In genomic region chr1:191494303-191494655, GRCm38 (mm10) we compare ENCODE assay signal across 12 mouse cellular contexts.
DNase-seq lines count a peak whose midpoint lies in the region; ATAC-seq and TF ChIP-seq lines count a peak whose summit lies in the region.
"Had no signal": no experiment of that assay in that cellular context is flagged by ENCODE, and none has a peak within 500 bp of the region (broad histone marks: within the 10 kb centered on the region; RNA-seq: fewer than 3 reads in every experiment).

No protein-coding gene starts in this region.

- H3K9me3 ChIP-seq in hindbrain, embryonic 11.5 days (ENCODE audit: control insufficient read depth, low read length): no peaks in the 10 kb centered on the region
- H3K9me3 ChIP-seq: forebrain, embryonic 10.5 days; neural tube, embryonic 12.5 days had no signal

- H3K9ac ChIP-seq in heart, adult 2 months (ENCODE audit: low read depth, low read length): peak overlapping the region; percentile 35; the same call in 1 of the 2 replicates
- no peak overlapping the region for H3K9ac ChIP-seq in hindbrain, embryonic 11.5 days (ENCODE audit: low read depth, low read length)
- H3K9ac ChIP-seq: neural tube, embryonic 12.5 days had no signal

- H3K4me2 ChIP-seq in hindbrain, embryonic 11.5 days (replicated peaks; ENCODE audit: low read depth, low read length): no peak overlapping the region
- H3K4me2 ChIP-seq: neural tube, embryonic 12.5 days had no signal

- 8% methylated on average over 2 of the region's 2 CpGs for WGBS in heart, adult 2 months
- 14% methylated on average over 2 of the region's 2 CpGs for WGBS in cerebellum, adult 2 months
- WGBS in hindbrain, embryonic 11.5 days: 74% methylated on average over 2 of the region's 2 CpGs

- no peak overlapping the region for H3K4me3 ChIP-seq in heart, adult 2 months
- no peak overlapping the region for H3K4me3 ChIP-seq in cerebellum, adult 2 months (replicated peaks; ENCODE audit: insufficient read depth, low read depth, low read length)
- no peak overlapping the region for H3K4me3 ChIP-seq in hindbrain, embryonic 11.5 days (ENCODE audit: low read depth, low read length)
- H3K4me3 ChIP-seq: forebrain, embryonic 10.5 days; neural tube, embryonic 12.5 days had no signal

- peak overlapping the region; percentile 89 for H3K27ac ChIP-seq in heart, adult 2 months
- H3K27ac ChIP-seq in cerebellum, adult 2 months (ENCODE audit: insufficient read depth, low read length): 0 out of 2 replicates have a peak overlapping the region, but pooled peaks have one; percentile 1
- H3K27ac ChIP-seq in hindbrain, embryonic 11.5 days (ENCODE audit: low read depth, low read length): no peak overlapping the region
- H3K27ac ChIP-seq: forebrain, embryonic 10.5 days; neural tube, embryonic 12.5 days had no signal

- ATAC-seq in hindbrain, embryonic 11.5 days (ENCODE audit: low FRiP score): no peak

- intact Hi-C loops in heart, adult 2 months (cut with DNase I): loop anchor here (1.0 to 5.0 kb wide), 4 partner anchors 15 to 99 kb away; no protein-coding TSS in a partner anchor
- intact Hi-C loops in heart, postnatal 10 days (cut with DNase I): loop anchor here (1.0 kb wide), 1 partner anchor 103 kb away; no protein-coding TSS in a partner anchor

- DNase-seq in heart, adult 2 months: peak in 1 of 2 experiments; percentile 55
- DNase-seq in heart, adult 8-10 months (ENCODE audit: low spot score): no peak
- peak; percentile 53 for DNase-seq in 3134 (ENCODE audit: extremely low read depth, insufficient read length, low spot score)
- DNase-seq in cerebellum, adult 2 months: peak; percentile 50 to 66
- DNase-seq in heart, postnatal 10 days: peak; percentile 56 to 63
- DNase-seq in ovary, postnatal 14 days (ENCODE audit: low spot score): no peak
- DNase-seq in hindbrain, embryonic 11.5 days (ENCODE audit: low spot score): no peak
- no peak for DNase-seq in spleen, adult 18-20 months
- DNase-seq: embryo, embryonic 11 days; layer of hippocampus, postnatal 36 days had no signal

- H3K27me3 ChIP-seq in heart, adult 2 months (ENCODE audit: control insufficient read depth, insufficient read depth, low read length): no peaks in the 10 kb centered on the region
- no peaks in the 10 kb centered on the region for H3K27me3 ChIP-seq in cerebellum, adult 2 months (ENCODE audit: control insufficient read depth, insufficient read depth, low read length)
- no peaks in the 10 kb centered on the region for H3K27me3 ChIP-seq in hindbrain, embryonic 11.5 days (ENCODE audit: control insufficient read depth, insufficient read depth, low read length)
- H3K27me3 ChIP-seq: neural tube, embryonic 12.5 days had no signal

- TF ChIP-seq EP300 in heart, adult 2 months (IDR thresholded peaks at IDR 0.05; ENCODE audit: insufficient read depth, low read depth, low read length): no peak

- no peak for TF ChIP-seq POLR2A in heart, adult 2 months (IDR thresholded peaks at IDR 0.05; ENCODE audit: insufficient read depth, low read depth, low read length)
- no peak for TF ChIP-seq POLR2A in cerebellum, adult 2 months (IDR thresholded peaks at IDR 0.05; ENCODE audit: borderline replicate concordance, insufficient read depth, low read length)

- H3K36me3 ChIP-seq in heart, adult 2 months (ENCODE audit: control insufficient read depth, insufficient read depth, low read length): peaks cover 5% of the 10 kb centered on the region; the same call in 1 of the 2 replicates
- no peaks in the 10 kb centered on the region for H3K36me3 ChIP-seq in hindbrain, embryonic 11.5 days (ENCODE audit: control insufficient read depth, insufficient read depth, low read length)
- H3K36me3 ChIP-seq: forebrain, embryonic 10.5 days; neural tube, embryonic 12.5 days had no signal

- H3K79me2 ChIP-seq in heart, adult 2 months (replicated peaks; ENCODE audit: control insufficient read depth, insufficient read depth, low read length): no peaks in the 10 kb centered on the region

- H3K4me1 ChIP-seq in heart, adult 2 months (ENCODE audit: control insufficient read depth, insufficient read depth, low read length): peaks cover 39% of the 10 kb centered on the region
- H3K4me1 ChIP-seq in cerebellum, adult 2 months (ENCODE audit: control insufficient read depth, insufficient read depth, low read length): peaks cover 19% of the 10 kb centered on the region
- H3K4me1 ChIP-seq in hindbrain, embryonic 11.5 days (replicated peaks; ENCODE audit: control insufficient read depth, insufficient read depth, low read length): no peaks in the 10 kb centered on the region
- H3K4me1 ChIP-seq: neural tube, embryonic 12.5 days had no signal

- TF ChIP-seq CTCF in heart, adult 2 months (IDR thresholded peaks at IDR 0.05): no peak
- no peak for TF ChIP-seq CTCF in cerebellum, adult 2 months (IDR thresholded peaks at IDR 0.05; ENCODE audit: borderline replicate concordance, insufficient read depth, low read depth, low read length)

Comparison
In these comparisons a context has a peak if more than half of its experiments do, and no peak if none do; other contexts are left out.
1. DNase-seq: peak in 3134 (single experiment), cerebellum, adult 2 months (2 of 2) and heart, postnatal 10 days (2 of 2); none in heart, adult 8-10 months (single experiment), ovary, postnatal 14 days (single experiment), hindbrain, embryonic 11.5 days (single experiment) and spleen, adult 18-20 months (0 of 2).